ENCODE assay signal across 9 mouse cellular contexts in the genomic region with DNA sequence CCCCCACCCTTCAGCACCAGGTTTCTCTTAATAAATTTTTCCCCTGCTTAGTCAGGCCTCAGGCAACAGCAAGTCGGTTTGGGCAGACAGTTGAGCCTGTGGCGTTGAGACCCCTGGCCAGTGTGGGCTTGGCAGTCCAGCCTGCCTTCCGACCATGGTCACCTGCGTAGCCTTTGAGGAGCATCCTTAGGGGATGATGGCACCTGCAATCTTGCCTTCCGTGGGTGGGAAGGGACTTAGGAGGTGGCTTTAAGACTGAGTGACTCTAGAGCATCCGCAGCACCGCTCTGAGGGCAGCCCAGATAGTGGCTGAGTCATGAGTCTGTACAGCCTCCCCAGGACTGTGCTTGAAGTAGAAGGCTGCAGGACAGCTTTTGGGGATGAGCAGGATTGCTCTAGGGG. TPM values are rescaled to one million over a fixed set of nuclear protein-coding genes. Genes with fewer than 3 reads are reported as not detected.
DNase-seq lines count a peak whose midpoint lies in the region; ATAC-seq and TF ChIP-seq lines count a peak whose summit lies in the region.
"Had no signal": no experiment of that assay in that cellular context is flagged by ENCODE, and none has a peak within 500 bp of the region (broad histone marks: within the 10 kb centered on the region; RNA-seq: fewer than 3 reads in every experiment).

No protein-coding gene starts in this region.

- no peak overlapping the region for H3K27ac ChIP-seq in lung, postnatal 0 days (ENCODE audit: low read length)
- H3K27ac ChIP-seq in forebrain, embryonic 15.5 days (replicated peaks) = peak overlapping the region; percentile 41; the same call in 1 of the 2 replicates
- H3K27ac ChIP-seq in liver, embryonic 11.5 days (ENCODE audit: low read depth, low read length) = peak overlapping the region; percentile 52; the same call in 1 of the 2 replicates
- H3K27ac ChIP-seq in stomach, embryonic 15.5 days = peak overlapping the region; percentile 37; the same call in 1 of the 2 replicates

- TF ChIP-seq CTCF in lung, postnatal 0 days (IDR thresholded peaks at IDR 0.05) = no peak

- ATAC-seq in lung, postnatal 0 days = no peak
- peak; percentile 48; the same call in 1 of the 2 replicates for ATAC-seq in forebrain, embryonic 15.5 days (replicated peaks)
- peak; percentile 14 for ATAC-seq in liver, embryonic 11.5 days (replicated peaks; ENCODE audit: low FRiP score)
- ATAC-seq in stomach, embryonic 15.5 days (ENCODE audit: insufficient read depth, low FRiP score, low read depth) = 0 out of 2 replicates have a peak, but pooled peaks have one; percentile 9

- peak overlapping the region; percentile 98 for H3K4me2 ChIP-seq in lung, postnatal 0 days (replicated peaks; ENCODE audit: low read depth, low read length)
- H3K4me2 ChIP-seq in forebrain, embryonic 15.5 days (replicated peaks) = peak overlapping the region; percentile 92
- H3K4me2 ChIP-seq in liver, embryonic 11.5 days = peak overlapping the region; percentile 97
- peak overlapping the region; percentile 89 for H3K4me2 ChIP-seq in stomach, embryonic 15.5 days

- H3K9ac ChIP-seq in lung, postnatal 0 days (replicated peaks; ENCODE audit: low read depth) = peak overlapping the region; percentile 63
- peak overlapping the region; percentile 87 for H3K9ac ChIP-seq in forebrain, embryonic 15.5 days (replicated peaks)
- peak overlapping the region; percentile 78 for H3K9ac ChIP-seq in liver, embryonic 11.5 days (ENCODE audit: low read depth, low read length)
- peak overlapping the region; percentile 85; the same call in 1 of the 2 replicates for H3K9ac ChIP-seq in stomach, embryonic 15.5 days

- H3K4me1 ChIP-seq in lung, postnatal 0 days (ENCODE audit: insufficient read depth, low read depth, low read length) = no peaks in the 10 kb centered on the region; the same call in 1 of the 2 replicates
- H3K4me1 ChIP-seq in forebrain, embryonic 15.5 days = peaks cover 22% of the 10 kb centered on the region
- peaks cover 10% of the 10 kb centered on the region for H3K4me1 ChIP-seq in liver, embryonic 11.5 days (replicated peaks; ENCODE audit: control insufficient read depth, insufficient read depth, low read length)
- peaks cover 14% of the 10 kb centered on the region; the same call in 1 of the 2 replicates for H3K4me1 ChIP-seq in stomach, embryonic 15.5 days

- TF ChIP-seq EP300 in lung, postnatal 0 days (IDR thresholded peaks at IDR 0.05) = no peak

- WGBS in lung, postnatal 0 days = 14% methylated on average over 7 of the region's 7 CpGs
- WGBS in forebrain, embryonic 15.5 days = 16% methylated on average over 7 of the region's 7 CpGs
- whole genome bisulfite sequencing in liver, embryonic 11.5 days = 15% methylated on average over 7 of the region's 7 CpGs
- WGBS in stomach, embryonic 15.5 days = 15% methylated on average over 7 of the region's 7 CpGs

- peak; percentile 27 to 31 for DNase-seq in adrenal gland, postnatal 36 days
- DNase-seq in adrenal gland, postnatal 10 days = no peak
- no peak for DNase-seq in lung, postnatal 0 days (ENCODE audit: low spot score)
- no peak for DNase-seq in lung, postnatal 10 days
- peak; percentile 61 for DNase-seq in liver, embryonic 11.5 days (ENCODE audit: low spot score)
- no peak for DNase-seq in adipocyte (ENCODE audit: low spot score)

- peak overlapping the region; percentile 59 for H3K4me3 ChIP-seq in lung, postnatal 0 days (ENCODE audit: low read depth, low read length)
- H3K4me3 ChIP-seq in forebrain, embryonic 15.5 days = peak overlapping the region; percentile 79
- H3K4me3 ChIP-seq in liver, embryonic 11.5 days (ENCODE audit: low read depth, low read length) = peak overlapping the region; percentile 73
- H3K4me3 ChIP-seq in stomach, embryonic 15.5 days (replicated peaks) = peak overlapping the region; percentile 74

- H3K27me3 ChIP-seq in lung, postnatal 0 days (replicated peaks; ENCODE audit: insufficient read depth, low read length) = no peaks in the 10 kb centered on the region
- no peaks in the 10 kb centered on the region for H3K27me3 ChIP-seq in forebrain, embryonic 15.5 days
- H3K27me3 ChIP-seq in liver, embryonic 11.5 days (replicated peaks; ENCODE audit: control insufficient read depth, insufficient read depth, low read length) = no peaks in the 10 kb centered on the region
- no peaks in the 10 kb centered on the region for H3K27me3 ChIP-seq in stomach, embryonic 15.5 days (replicated peaks)

- no peaks in the 10 kb centered on the region for H3K9me3 ChIP-seq in lung, postnatal 0 days (ENCODE audit: low read length)
- no peaks in the 10 kb centered on the region for H3K9me3 ChIP-seq in forebrain, embryonic 15.5 days
- H3K9me3 ChIP-seq in liver, embryonic 11.5 days (ENCODE audit: control insufficient read depth, low read length) = no peaks in the 10 kb centered on the region
- no peaks in the 10 kb centered on the region for H3K9me3 ChIP-seq in stomach, embryonic 15.5 days

- no peaks in the 10 kb centered on the region for H3K36me3 ChIP-seq in lung, postnatal 0 days (ENCODE audit: insufficient read depth, low read length)
- H3K36me3 ChIP-seq in forebrain, embryonic 15.5 days = peaks cover 3% of the 10 kb centered on the region; the same call in 1 of the 2 replicates
- H3K36me3 ChIP-seq in liver, embryonic 11.5 days (ENCODE audit: control insufficient read depth, insufficient read depth, low read length) = no peaks in the 10 kb centered on the region
- no peaks in the 10 kb centered on the region for H3K36me3 ChIP-seq in stomach, embryonic 15.5 days

RNA-seq across cellular contexts. Expression of a gene that starts 0.6 kb away (rescaled TPM):
- total RNA-seq in adrenal gland, postnatal 36 days (2021) = 1 to 10 TPM; 5.8 to 7.0 TPM
- 10 to 100 TPM; 11.4 to 13.5 TPM for total RNA-seq in adrenal gland, postnatal 10 days (2021)
- 14.1 and 15.3 TPM in 2 replicates for polyA plus RNA-seq in lung, postnatal 0 days (2015; fragmentation: Nextera tagmentation; extraction: Ambion mirVana)
- polyA plus RNA-seq in forebrain, embryonic 15.5 days (2015; fragmentation: Nextera tagmentation; extraction: Ambion mirVana) = 44.8 and 51.4 TPM in 2 replicates
- polyA plus RNA-seq in liver, embryonic 11.5 days (2014; fragmentation: Nextera tagmentation; extraction: Ambion mirVana) = 8.1 and 12.1 TPM in 2 replicates
- 21.5 and 24.2 TPM in 2 replicates for polyA plus RNA-seq in stomach, embryonic 15.5 days (2015; fragmentation: Nextera tagmentation; extraction: Ambion mirVana)

RNA-seq across cellular contexts. Expression of a gene that starts 9.3 kb away (rescaled TPM):
- 10 to 100 TPM; 21.9 to 34.6 TPM for total RNA-seq in adrenal gland, postnatal 36 days (2021)
- total RNA-seq in adrenal gland, postnatal 10 days (2021) = 10 to 100 TPM; 59.1 to 62.5 TPM
- polyA plus RNA-seq in lung, postnatal 0 days (2015; fragmentation: Nextera tagmentation; extraction: Ambion mirVana) = 134 and 161 TPM in 2 replicates
- 12.9 and 14.7 TPM in 2 replicates for polyA plus RNA-seq in forebrain, embryonic 15.5 days (2015; fragmentation: Nextera tagmentation; extraction: Ambion mirVana)
- 16.1 and 19.4 TPM in 2 replicates for polyA plus RNA-seq in liver, embryonic 11.5 days (2014; fragmentation: Nextera tagmentation; extraction: Ambion mirVana)
- polyA plus RNA-seq in stomach, embryonic 15.5 days (2015; fragmentation: Nextera tagmentation; extraction: Ambion mirVana) = 28.7 and 32.0 TPM in 2 replicates

RNA-seq across cellular contexts. Expression of a gene that starts 13.1 kb away (rescaled TPM):
- 10 to 100 TPM; 24.7 to 25.6 TPM for total RNA-seq in adrenal gland, postnatal 36 days (2021)
- 10 to 100 TPM; 22.4 to 23.7 TPM for total RNA-seq in adrenal gland, postnatal 10 days (2021)
- 32.7 and 33.3 TPM in 2 replicates for polyA plus RNA-seq in lung, postnatal 0 days (2015; fragmentation: Nextera tagmentation; extraction: Ambion mirVana)
- polyA plus RNA-seq in forebrain, embryonic 15.5 days (2015; fragmentation: Nextera tagmentation; extraction: Ambion mirVana) = 49.1 and 49.7 TPM in 2 replicates
- polyA plus RNA-seq in liver, embryonic 11.5 days (2014; fragmentation: Nextera tagmentation; extraction: Ambion mirVana) = 51.4 and 51.8 TPM in 2 replicates
- polyA plus RNA-seq in stomach, embryonic 15.5 days (2015; fragmentation: Nextera tagmentation; extraction: Ambion mirVana) = 51.7 and 53.3 TPM in 2 replicates

RNA-seq across cellular contexts. Expression of a gene that starts 17.5 kb away (rescaled TPM):
- total RNA-seq in adrenal gland, postnatal 36 days (2021) = not detected
- not detected for total RNA-seq in adrenal gland, postnatal 10 days (2021)
- polyA plus RNA-seq in lung, postnatal 0 days (2015; fragmentation: Nextera tagmentation; extraction: Ambion mirVana) = not detected in 2 replicates
- not detected in 2 replicates for polyA plus RNA-seq in forebrain, embryonic 15.5 days (2015; fragmentation: Nextera tagmentation; extraction: Ambion mirVana)
- not detected in 2 replicates for polyA plus RNA-seq in liver, embryonic 11.5 days (2014; fragmentation: Nextera tagmentation; extraction: Ambion mirVana)
- not detected in 2 replicates for polyA plus RNA-seq in stomach, embryonic 15.5 days (2015; fragmentation: Nextera tagmentation; extraction: Ambion mirVana)
- total RNA-seq: left cerebral cortex, postnatal 36 days had no signal

RNA-seq across cellular contexts. Expression of a gene that starts 23.9 kb away (rescaled TPM):
- under 1 TPM in 1 of 2 experiments, not detected in 1; 0.43 TPM for total RNA-seq in adrenal gland, postnatal 36 days (2021)
- total RNA-seq in adrenal gland, postnatal 10 days (2021) = not detected
- not detected in 2 replicates for polyA plus RNA-seq in lung, postnatal 0 days (2015; fragmentation: Nextera tagmentation; extraction: Ambion mirVana)
- 0.26 TPM in 1 of 2 replicates, not detected in the other for polyA plus RNA-seq in forebrain, embryonic 15.5 days (2015; fragmentation: Nextera tagmentation; extraction: Ambion mirVana)
- polyA plus RNA-seq in liver, embryonic 11.5 days (2014; fragmentation: Nextera tagmentation; extraction: Ambion mirVana) = not detected in 2 replicates
- 0.36 and 1.2 TPM in 2 replicates for polyA plus RNA-seq in stomach, embryonic 15.5 days (2015; fragmentation: Nextera tagmentation; extraction: Ambion mirVana)

Comparison
In these comparisons a context has a peak if more than half of its experiments do, and no peak if none do; other contexts are left out.
1. DNase-seq: peak in adrenal gland, postnatal 36 days (2 of 2) and liver, embryonic 11.5 days (single experiment); none in adrenal gland, postnatal 10 days (single experiment), lung, postnatal 0 days (single experiment), lung, postnatal 10 days (single experiment) and adipocyte (single experiment).
2. Peak in every context shown above with its lines, with median percentiles within 50 percentile points of each other: H3K4me2 ChIP-seq, H3K4me3 ChIP-seq and H3K9ac ChIP-seq.